Mouse (Mus musculus) skeletal muscle tissue, adult 2 months (tissue): ENCODE results near the gene Aspscr1.
"Not testable (repeated sequence)": the region's sequence is repeated elsewhere in the genome, so short reads cannot be mapped to it uniquely, and the experiment has no call there.

ENCODE experiments used
- DNase-seq: peaks from one replicate; pipeline ENCODE4 v3.0.0-alpha.2; 2012; ENCODE audit warnings: low read depth, low spot score

Aspscr1 gene

GRCm38 (mm10) chr11:120713580-120714518 is 41.1 kb downstream of the Aspscr1 start, which contains the start of the genes Cenpx and Lrrc45:
Cenpx (minus strand) TSS chr11:120713738.
Lrrc45 (plus strand) TSS chr11:120713925.
- DNase-seq: peak; percentile 97

GRCm38 (mm10) chr11:120714546-120714945 is 41.8 kb downstream of the Aspscr1 start:
- DNase-seq: no peak

- DNase-seq: no peak
Measured at GRCm38 (mm10) chr11:120715131-120715530, 42.4 kb downstream of the Aspscr1 start.

GRCm38 (mm10) chr11:120719242-120719641 is 46.5 kb downstream of the Aspscr1 start:
- DNase-seq: no peak

GRCm38 (mm10) chr11:120719841-120720376 is 47.1 kb downstream of the Aspscr1 start:
- no peak for DNase-seq

- DNase-seq: peak; percentile 89
Measured at GRCm38 (mm10) chr11:120720450-120720849, 47.7 kb downstream of the Aspscr1 start.

GRCm38 (mm10) chr11:120721124-120722066 is 48.6 kb downstream of the Aspscr1 start, which contains the start of gene Rac3:
Rac3 (plus strand) TSS chr11:120721470.
- no peak for DNase-seq

- DNase-seq: no peak
Measured at GRCm38 (mm10) chr11:120722067-120722630, 49.4 kb downstream of the Aspscr1 start.

GRCm38 (mm10) chr11:120722761-120723382 is 50.1 kb downstream of the Aspscr1 start:
- no peak for DNase-seq

- DNase-seq: no peak
Measured at GRCm38 (mm10) chr11:120723509-120723908, 50.7 kb downstream of the Aspscr1 start.

GRCm38 (mm10) chr11:120726243-120727168 is 53.7 kb downstream of the Aspscr1 start:
- no peak for DNase-seq

- peak; percentile 95 for DNase-seq
Measured at GRCm38 (mm10) chr11:120727169-120727527, 54.4 kb downstream of the Aspscr1 start, which contains the start of gene Dcxr. Dcxr (minus strand) TSS chr11:120727281.

GRCm38 (mm10) chr11:120727564-120727963 is 54.8 kb downstream of the Aspscr1 start:
- DNase-seq: no peak

GRCm38 (mm10) chr11:120728530-120729240 is 55.9 kb downstream of the Aspscr1 start:
- no peak for DNase-seq

- not testable (repeated sequence) for DNase-seq
Measured at GRCm38 (mm10) chr11:120729432-120730050, 56.8 kb downstream of the Aspscr1 start.

- no peak for DNase-seq
Measured at GRCm38 (mm10) chr11:120730331-120730870, 57.6 kb downstream of the Aspscr1 start.

GRCm38 (mm10) chr11:120731395-120731794 is 58.6 kb downstream of the Aspscr1 start:
- no peak for DNase-seq
